Mouse (Mus musculus) hindbrain, embryonic 13.5 days (tissue): Measurements from ENCODE around the gene Med26. TPM values are rescaled to one million over a fixed set of nuclear protein-coding genes. Genes with fewer than 3 reads are reported as not detected.

Experiments
- ATAC-seq: fragments of 200-750 bp; cut with Nextera tagmentation; 2 replicates; pipeline ENCODE4 v1.8.0; 2017; ENCODE audit warnings: moderate TSS enrichment; ENCODE audit not compliant: low FRiP score
- H3K27ac ChIP-seq: fragments of 300-500 bp; sonication (generic); 2 replicates; pipeline ENCODE4 v1.5.1; 2015; ENCODE audit warnings: inconsistent platforms, mild to moderate bottlenecking, moderate library complexity
- H3K27me3 ChIP-seq: fragments of 300-500 bp; sonication (generic); 2 replicates; pipeline ENCODE4 v1.6.1; 2015; ENCODE audit warnings: mild to moderate bottlenecking, inconsistent platforms
- H3K36me3 ChIP-seq: fragments of 300-500 bp; sonication (generic); 2 replicates; pipeline ENCODE4 v1.6.1; 2015; ENCODE audit warnings: mild to moderate bottlenecking, inconsistent platforms
- H3K4me1 ChIP-seq: fragments of 300-500 bp; sonication (generic); replicated peaks from 2 replicates; pipeline ENCODE4 v1.6.1; 2015; ENCODE audit warnings: inconsistent platforms
- H3K4me2 ChIP-seq: fragments of 300-500 bp; sonication (generic); 2 replicates; pipeline ENCODE4 v1.6.1; 2015; ENCODE audit warnings: inconsistent platforms, mild to moderate bottlenecking, moderate library complexity
- H3K4me3 ChIP-seq: fragments of 300-500 bp; sonication (generic); 2 replicates; pipeline ENCODE4 v1.5.1; 2015; ENCODE audit warnings: mild to moderate bottlenecking, inconsistent platforms
- H3K9ac ChIP-seq: fragments of 300-500 bp; sonication (generic); 2 replicates; pipeline ENCODE4 v1.6.1; 2015; ENCODE audit warnings: mild to moderate bottlenecking, inconsistent platforms
- H3K9me3 ChIP-seq: fragments of 300-500 bp; sonication (generic); 2 replicates; pipeline ENCODE4 v1.6.1; 2016; ENCODE audit warnings: inconsistent platforms
- WGBS: fragments of 180-500 bp; shearing (Covaris S2); methylation state at CpG from one replicate; pipeline ENCODE4 v1.1.7; 2015; 5-methylcytosine and 5-hydroxymethylcytosine counted together
- microRNA-seq: library from miRNA; unstranded; fragments of <30 nt; microRNA quantifications from one replicate; pipeline ENCODE4, GENCODE M21; 2016
- polyA plus RNA-seq: library from polyadenylated mRNA; unstranded; fragments of >200 nt; fragmentation: Nextera tagmentation; extraction: Ambion mirVana; gene quantifications from 2 replicates; pipeline ENCODE4 v1.2.1, GENCODE M21; 2015

The Med26 gene
- polyA plus RNA-seq, 1 experiment from 2014 or later = 15.7 TPM

GRCm38 (mm10) chr8:72469243-72469642 lies 78.8 kb downstream of the Med26 start:
- Histone ChIP-seq H3K4me1 (peaks cover 11% of the 10 kb centered on the region), H3K4me3 (no peak overlapping the region), H3K4me2 (no peak overlapping the region), H3K27ac (no peak overlapping the region), H3K36me3 (peaks cover 89% of the 10 kb centered on the region), H3K9me3 (no peaks in the 10 kb centered on the region), H3K9ac (no peak overlapping the region), H3K27me3 (no peaks in the 10 kb centered on the region)
- ATAC-seq = no peak
- WGBS = 92% methylated on average over 2 of the region's 2 CpGs

DNA sequence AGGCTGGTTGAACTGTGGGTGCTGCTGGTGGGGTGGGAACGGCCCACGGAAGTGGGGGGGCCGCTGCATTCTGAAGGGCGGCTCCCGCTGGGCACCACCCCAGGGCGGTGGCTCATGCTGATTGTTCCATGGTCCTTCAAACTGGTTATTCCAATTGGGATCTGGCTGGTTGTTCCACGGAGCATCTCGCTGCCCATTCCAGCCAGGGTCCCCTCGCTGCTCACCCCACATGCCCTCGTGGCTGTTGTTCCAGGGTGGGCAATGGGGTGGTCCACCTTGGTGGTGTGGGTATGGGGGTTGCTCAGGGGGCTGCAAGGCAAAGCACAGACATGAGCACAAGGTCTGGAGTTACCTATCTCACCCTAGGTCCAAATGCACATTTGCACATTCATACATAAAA lies 83.9 kb downstream of the Med26 start:
- no peaks in the 10 kb centered on the region for H3K9me3 ChIP-seq
- 97% methylated on average over 10 of the region's 10 CpGs for WGBS
- no peak for ATAC-seq
- H3K36me3 ChIP-seq = peaks cover 100% of the 10 kb centered on the region
- no peaks in the 10 kb centered on the region for H3K27me3 ChIP-seq
- H3K4me1 ChIP-seq = no peaks in the 10 kb centered on the region
- no peak overlapping the region for H3K4me2 ChIP-seq
- H3K4me3 ChIP-seq = no peak overlapping the region
- H3K27ac ChIP-seq = no peak overlapping the region
- H3K9ac ChIP-seq = no peak overlapping the region

- Histone ChIP-seq H3K4me1 (no peaks in the 10 kb centered on the region), H3K4me3 (no peak overlapping the region), H3K9me3 (no peaks in the 10 kb centered on the region), H3K27me3 (no peaks in the 10 kb centered on the region), H3K4me2 (no peak overlapping the region), H3K36me3 (peaks cover 83% of the 10 kb centered on the region), H3K27ac (no peak overlapping the region), H3K9ac (no peak overlapping the region)
- 94% methylated on average over 4 of the region's 4 CpGs for WGBS
- no peak for ATAC-seq
These were observed 88.1 kb downstream of the Med26 start for GRCm38 (mm10) chr8:72459881-72460533.

DNA sequence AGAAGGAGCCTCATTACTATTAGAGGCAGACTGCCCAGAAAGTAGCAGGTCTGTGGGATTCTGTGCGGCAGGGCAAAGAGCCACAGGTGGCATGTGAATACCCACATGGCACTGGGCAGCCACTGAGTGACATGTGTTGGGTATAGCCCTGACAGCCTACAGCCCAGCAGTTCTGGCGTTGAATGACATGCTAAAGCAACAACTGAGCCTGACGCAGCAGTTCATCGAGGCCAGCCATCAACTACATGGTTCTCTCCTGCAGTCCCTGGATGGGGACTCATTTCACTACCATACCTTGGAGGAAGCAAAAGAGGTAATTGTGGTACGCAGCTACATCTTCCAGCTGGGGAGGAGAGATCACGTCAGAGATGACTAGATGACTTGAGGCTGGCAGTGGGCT lies 89.6 kb downstream of the Med26 start:
- H3K4me2 ChIP-seq = no peak overlapping the region
- H3K27ac ChIP-seq = no peak overlapping the region
- no peak overlapping the region for H3K4me3 ChIP-seq
- no peaks in the 10 kb centered on the region for H3K9me3 ChIP-seq
- H3K9ac ChIP-seq = no peak overlapping the region
- H3K4me1 ChIP-seq = no peaks in the 10 kb centered on the region
- H3K27me3 ChIP-seq = no peaks in the 10 kb centered on the region
- H3K36me3 ChIP-seq = peaks cover 83% of the 10 kb centered on the region
- ATAC-seq = no peak
- WGBS = 93% methylated on average over 6 of the region's 6 CpGs

GRCm38 (mm10) chr8:72457806-72458205 lies 90.3 kb downstream of the Med26 start:
- H3K4me1 ChIP-seq = no peaks in the 10 kb centered on the region
- WGBS = 94% methylated on average over 3 of the region's 3 CpGs
- no peak overlapping the region for H3K4me3 ChIP-seq
- peaks cover 83% of the 10 kb centered on the region for H3K36me3 ChIP-seq
- no peak overlapping the region for H3K9ac ChIP-seq
- no peak overlapping the region for H3K4me2 ChIP-seq
- H3K27me3 ChIP-seq = no peaks in the 10 kb centered on the region
- ATAC-seq = no peak
- no peaks in the 10 kb centered on the region for H3K9me3 ChIP-seq
- no peak overlapping the region for H3K27ac ChIP-seq

DNA sequence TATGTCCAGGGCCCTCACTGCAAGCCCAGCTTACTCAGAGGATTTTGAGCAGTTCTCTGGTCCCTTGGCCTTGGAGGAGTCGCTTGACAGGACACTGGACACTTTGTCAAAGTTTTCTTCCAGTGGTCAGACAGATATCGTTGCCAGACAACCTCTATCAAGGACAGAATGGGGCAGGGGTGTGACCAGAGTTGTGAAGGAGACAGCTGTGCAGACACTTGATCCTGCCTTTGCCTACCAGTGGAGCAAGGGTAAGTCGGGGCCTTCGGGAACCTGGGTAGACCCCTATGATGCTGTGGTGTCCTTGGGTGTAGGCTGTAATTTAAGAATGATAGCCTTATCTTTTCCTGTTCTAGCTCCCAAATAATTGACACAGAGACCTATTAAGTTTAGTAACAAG lies 92.8 kb downstream of the Med26 start:
- H3K9ac ChIP-seq = no peak overlapping the region
- no peak overlapping the region for H3K27ac ChIP-seq
- no peaks in the 10 kb centered on the region for H3K27me3 ChIP-seq
- WGBS = 93% methylated on average over 4 of the region's 4 CpGs
- no peaks in the 10 kb centered on the region for H3K4me1 ChIP-seq
- H3K36me3 ChIP-seq = peaks cover 80% of the 10 kb centered on the region
- no peaks in the 10 kb centered on the region for H3K9me3 ChIP-seq
- no peak overlapping the region for H3K4me3 ChIP-seq
- ATAC-seq = no peak
- no peak overlapping the region for H3K4me2 ChIP-seq

- Histone ChIP-seq H3K9ac (no peak overlapping the region), H3K27ac (no peak overlapping the region), H3K27me3 (no peaks in the 10 kb centered on the region), H3K4me1 (no peaks in the 10 kb centered on the region), H3K4me3 (no peak overlapping the region), H3K9me3 (no peaks in the 10 kb centered on the region), H3K4me2 (no peak overlapping the region), H3K36me3 (peaks cover 80% of the 10 kb centered on the region)
- WGBS = 98% methylated on average over 2 of the region's 2 CpGs
- ATAC-seq = no peak
These were observed 94.2 kb downstream of the Med26 start for GRCm38 (mm10) chr8:72453904-72454303.

GRCm38 (mm10) chr8:72451516-72451915 lies 96.6 kb downstream of the Med26 start:
- Histone ChIP-seq H3K36me3 (peaks cover 74% of the 10 kb centered on the region), H3K4me1 (peaks cover 11% of the 10 kb centered on the region), H3K27ac (no peak overlapping the region), H3K4me2 (no peak overlapping the region), H3K9ac (no peak overlapping the region), H3K27me3 (no peaks in the 10 kb centered on the region), H3K4me3 (no peak overlapping the region), H3K9me3 (no peaks in the 10 kb centered on the region)
- no peak for ATAC-seq
- WGBS = 86% methylated on average over 8 of the region's 8 CpGs

GRCm38 (mm10) chr8:72445071-72445470 lies 103.0 kb downstream of the Med26 start:
- peaks cover 21% of the 10 kb centered on the region for H3K36me3 ChIP-seq
- H3K27ac ChIP-seq = no peak overlapping the region
- H3K9me3 ChIP-seq = no peaks in the 10 kb centered on the region
- H3K9ac ChIP-seq = no peak overlapping the region
- H3K4me3 ChIP-seq = no peak overlapping the region
- H3K4me1 ChIP-seq = peaks cover 32% of the 10 kb centered on the region
- ATAC-seq = no peak
- H3K27me3 ChIP-seq = no peaks in the 10 kb centered on the region
- 95% methylated on average over 6 of the region's 6 CpGs for WGBS
- H3K4me2 ChIP-seq = no peak overlapping the region

Small RNAs within 50 kb of the gene (microRNA-seq; reads per million reads assigned to microRNA genes)
- gene Gm28019 (not detected), gene Mir7068 (0.93 reads per million)

Other genes with a start within 250 kb of the Med26 start
- gene Gm10282, start 243.0 kb downstream of the Med26 start, polyA plus RNA-seq = 15.4 TPM in 2 replicates
- 5.0 and 5.9 TPM in 2 replicates for gene Klf2, start 229.2 kb downstream of the Med26 start, polyA plus RNA-seq
- 62.0 and 65.0 TPM in 2 replicates for gene Eps15l1, start 126.8 kb downstream of the Med26 start, polyA plus RNA-seq
- gene Calr3, start 104.4 kb downstream of the Med26 start, polyA plus RNA-seq = 1.1 and 1.3 TPM in 2 replicates
- 18.0 and 18.9 TPM in 2 replicates for gene 1700030K09Rik, start 104.4 kb downstream of the Med26 start, polyA plus RNA-seq
- 51.9 and 54.2 TPM in 2 replicates for gene Cherp, start 73.0 kb downstream of the Med26 start, polyA plus RNA-seq
- 9.1 and 9.2 TPM in 2 replicates for gene Slc35e1, start 55.7 kb downstream of the Med26 start, polyA plus RNA-seq
- gene Smim7, start 22.8 kb upstream of the Med26 start, polyA plus RNA-seq = 128 and 141 TPM in 2 replicates
- gene Tmem38a, start 23.8 kb upstream of the Med26 start, polyA plus RNA-seq = 19.3 and 20.4 TPM in 2 replicates
- 1.3 and 1.4 TPM in 2 replicates for gene Nwd1, start 98.4 kb upstream of the Med26 start, polyA plus RNA-seq
- gene Sin3b, start 175.0 kb upstream of the Med26 start, polyA plus RNA-seq = 171 and 175 TPM in 2 replicates
- 0.40 and 0.56 TPM in 2 replicates for gene F2rl3, start 213.6 kb upstream of the Med26 start, polyA plus RNA-seq